Mouse (Mus musculus) hindbrain, postnatal 0 days (tissue): ENCODE measurements around the gene Slc39a11. TPM values are rescaled to one million over a fixed set of nuclear protein-coding genes. Genes with fewer than 3 reads are reported as not detected.

Experiments used
- ATAC-seq: fragments of 200-750 bp; cut with Nextera tagmentation; 2 replicates; pipeline ENCODE4 v1.8.0; 2017; ENCODE audit warnings: mild to moderate bottlenecking, moderate TSS enrichment, moderate library complexity
- DNase-seq: peaks from one replicate; pipeline ENCODE4 v3.0.0-alpha.2; 2015; ENCODE audit warnings: low spot score
- H3K27ac ChIP-seq: fragments of 300-500 bp; sonication (generic); 2 replicates; pipeline ENCODE4 v1.5.1; 2014; ENCODE audit warnings: mild to moderate bottlenecking
- H3K27me3 ChIP-seq: fragments of 300-500 bp; sonication (generic); 2 replicates; pipeline ENCODE4 v1.6.1; 2014; ENCODE audit warnings: low read length, mixed read lengths; ENCODE audit not compliant: insufficient read depth
- H3K36me3 ChIP-seq: fragments of 300-500 bp; sonication (generic); 2 replicates; pipeline ENCODE4 v1.6.1; 2014; ENCODE audit warnings: low read length, mixed read lengths; ENCODE audit not compliant: insufficient read depth
- H3K4me1 ChIP-seq: fragments of 300-500 bp; sonication (generic); 2 replicates; pipeline ENCODE4 v1.6.1; 2014; ENCODE audit warnings: antibody characterized with exemption, low read length, mixed read lengths; ENCODE audit not compliant: insufficient read depth
- H3K4me2 ChIP-seq: fragments of 300-500 bp; sonication (generic); 2 replicates; pipeline ENCODE4 v1.6.1; 2014; ENCODE audit warnings: low read depth, mild to moderate bottlenecking, low read length, moderate library complexity, mixed read lengths
- H3K4me3 ChIP-seq: fragments of 300-500 bp; sonication (generic); 2 replicates; pipeline ENCODE4 v1.5.1; 2014; ENCODE audit warnings: low read length
- H3K9ac ChIP-seq: fragments of 300-500 bp; sonication (generic); replicated peaks from 2 replicates; pipeline ENCODE4 v1.6.1; 2014; ENCODE audit warnings: mild to moderate bottlenecking, low read length, moderate library complexity, mixed read lengths
- H3K9me3 ChIP-seq: fragments of 300-500 bp; sonication (generic); 2 replicates; pipeline ENCODE4 v1.6.1; 2016; ENCODE audit warnings: low read length, mixed read lengths
- CTCF ChIP-seq: IDR thresholded peaks from 2 replicates; pipeline ENCODE4 v1.5.1; 2016; ENCODE audit warnings: antibody characterized with exemption, control low read depth, low read depth
- WGBS: fragments of 180-500 bp; shearing (Covaris S2); extraction: QIAGEN DNeasy Blood & Tissue Kit; methylation state at CpG from one replicate; pipeline ENCODE4 v1.1.7; 2014; 5-methylcytosine and 5-hydroxymethylcytosine counted together
- polyA plus RNA-seq: library from polyadenylated mRNA; unstranded; fragments of >200 nt; fragmentation: Nextera tagmentation; extraction: Ambion mirVana; gene quantifications from 2 replicates; pipeline ENCODE4 v1.2.1, GENCODE M21; 2015
- total RNA-seq: library from RNA; depleted of rRNA; stranded (reverse); fragments of >200 nt; gene quantifications from 2 replicates; pipeline ENCODE4 v1.2.3, GENCODE M21; 2014

Slc39a11 gene
- total and polyA plus RNA-seq, 2 experiments from 2014 or later: 35.6 to 63.3 TPM

DNA sequence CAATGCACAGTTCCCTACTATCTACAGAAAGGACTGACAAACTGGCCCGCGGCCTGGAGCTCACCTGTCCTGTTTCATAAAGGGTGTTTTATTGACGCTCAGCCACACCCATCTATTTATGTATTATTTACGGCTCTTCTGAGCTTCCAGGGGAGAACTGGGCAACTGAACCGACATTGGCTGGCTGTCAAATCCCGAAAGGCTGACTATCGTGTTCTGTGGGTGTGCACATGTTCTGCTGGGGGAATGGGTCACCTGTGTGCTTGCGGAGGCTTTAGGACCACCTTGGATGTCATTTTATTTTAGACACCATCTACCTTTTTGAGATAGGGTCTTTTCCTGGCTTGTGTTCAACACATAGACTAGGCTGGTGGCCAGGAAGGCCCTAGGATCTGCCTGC is 375.8 kb downstream of the Slc39a11 start:
- H3K9ac ChIP-seq: no peak overlapping the region
- ATAC-seq: no peak
- no peak overlapping the region for H3K4me3 ChIP-seq
- no peak overlapping the region for H3K4me2 ChIP-seq
- H3K4me1 ChIP-seq: peaks cover 16% of the 10 kb centered on the region; the same call in 1 of the 2 replicates
- H3K9me3 ChIP-seq: no peaks in the 10 kb centered on the region
- WGBS: 57% methylated on average over 8 of the region's 8 CpGs
- H3K27ac ChIP-seq: no peak overlapping the region
- DNase-seq: no peak
- no peak for TF ChIP-seq CTCF
- no peaks in the 10 kb centered on the region for H3K36me3 ChIP-seq
- no peaks in the 10 kb centered on the region for H3K27me3 ChIP-seq

- no peak for TF ChIP-seq CTCF
- DNase-seq (peak; percentile 37), ATAC-seq (peak; percentile 86)
- H3K4me1 ChIP-seq: 0 out of 2 replicates have a peak, but pooled peaks cover 4% of the 10 kb centered on the region
- H3K36me3 ChIP-seq: no peaks in the 10 kb centered on the region
- no peak overlapping the region for H3K4me2 ChIP-seq
- no peaks in the 10 kb centered on the region for H3K27me3 ChIP-seq
- H3K27ac ChIP-seq: peak overlapping the region; percentile 43
- 49% methylated on average over 6 of the region's 6 CpGs for WGBS
- H3K9me3 ChIP-seq: no peaks in the 10 kb centered on the region
- H3K9ac ChIP-seq: no peak overlapping the region; the same call in 1 of the 2 replicates
- H3K4me3 ChIP-seq: no peak overlapping the region
Observed at GRCm38 (mm10) chr11:113271857-113272256, 378.0 kb downstream of the Slc39a11 start.

DNA sequence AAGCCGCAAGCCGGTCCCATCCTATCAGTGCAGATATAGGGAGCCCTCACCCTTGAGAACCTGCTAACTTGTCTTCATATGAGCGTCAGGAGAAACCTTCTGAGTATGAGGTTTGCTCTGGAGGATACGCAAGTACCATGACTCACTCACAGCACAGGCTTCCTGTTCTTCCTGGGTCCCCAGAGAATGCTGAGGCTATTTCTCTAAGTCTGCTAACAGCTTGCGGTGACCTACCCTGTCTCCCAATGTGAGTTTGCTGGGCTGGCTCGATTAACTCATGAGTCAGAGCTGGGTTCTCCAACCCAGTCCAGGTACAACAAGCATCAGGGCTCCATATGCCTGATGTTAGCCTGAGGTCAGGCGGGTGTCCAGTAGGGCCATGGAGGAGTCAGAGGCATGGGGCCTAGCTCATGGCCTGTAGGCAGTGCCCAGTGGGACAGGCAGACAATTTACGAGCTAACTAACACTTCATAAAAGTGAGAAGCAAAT is 381.0 kb downstream of the Slc39a11 start:
- 93% methylated on average over 8 of the region's 8 CpGs for WGBS
- no peak overlapping the region for H3K4me3 ChIP-seq
- no peaks in the 10 kb centered on the region for H3K36me3 ChIP-seq
- no peak for DNase-seq
- H3K4me1 ChIP-seq: no peaks in the 10 kb centered on the region
- H3K4me2 ChIP-seq: no peak overlapping the region
- H3K9me3 ChIP-seq: no peaks in the 10 kb centered on the region
- no peak overlapping the region for H3K9ac ChIP-seq
- no peak for TF ChIP-seq CTCF
- no peak overlapping the region for H3K27ac ChIP-seq
- no peaks in the 10 kb centered on the region for H3K27me3 ChIP-seq
- no peak for ATAC-seq

DNA sequence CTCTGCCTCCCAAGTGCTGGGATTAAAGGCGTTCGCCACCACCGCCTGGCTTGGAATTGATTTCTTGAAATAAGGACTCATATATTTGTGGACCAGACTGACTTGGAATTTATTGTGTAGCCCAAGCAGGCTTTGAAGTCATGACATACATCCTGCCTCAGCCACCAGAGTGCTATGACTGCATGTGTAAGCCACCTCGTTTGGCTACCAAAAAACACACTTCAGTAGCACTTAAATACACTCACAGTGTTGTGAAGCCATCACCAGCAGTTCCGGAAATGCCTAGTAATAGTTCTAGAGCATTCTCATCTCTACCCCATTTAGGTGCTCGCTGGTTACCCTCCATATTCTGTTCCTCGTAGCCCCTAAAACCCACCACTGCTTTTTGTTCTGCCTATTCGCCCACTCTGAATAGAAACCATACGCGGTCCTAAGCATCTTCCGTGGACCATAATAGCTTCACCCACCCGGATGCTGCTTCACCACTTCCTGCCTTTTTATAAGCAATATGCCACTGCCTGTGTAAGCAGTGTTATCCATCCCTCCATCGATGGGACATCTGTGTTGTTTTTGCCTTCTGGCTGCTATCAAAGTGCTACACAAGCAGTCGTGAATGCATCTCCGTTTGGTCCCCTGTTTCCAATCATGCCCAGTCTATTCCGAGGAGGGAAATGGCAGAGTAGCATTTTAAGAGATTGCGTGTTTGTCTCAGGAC is 382.2 kb downstream of the Slc39a11 start:
- H3K4me1 ChIP-seq: no peaks in the 10 kb centered on the region
- H3K9me3 ChIP-seq: no peaks in the 10 kb centered on the region
- H3K9ac ChIP-seq: no peak overlapping the region
- no peak overlapping the region for H3K4me3 ChIP-seq
- no peak for DNase-seq
- H3K27me3 ChIP-seq: no peaks in the 10 kb centered on the region
- WGBS: 80% methylated on average over 17 of the region's 17 CpGs
- H3K4me2 ChIP-seq: no peak overlapping the region
- no peak for ATAC-seq
- H3K27ac ChIP-seq: no peak overlapping the region
- no peaks in the 10 kb centered on the region for H3K36me3 ChIP-seq
- TF ChIP-seq CTCF: no peak

- Histone ChIP-seq H3K36me3 (no peaks in the 10 kb centered on the region), H3K9me3 (no peaks in the 10 kb centered on the region), H3K4me3 (no peak overlapping the region), H3K27me3 (no peaks in the 10 kb centered on the region), H3K27ac (no peak overlapping the region), H3K4me2 (no peak overlapping the region), H3K9ac (no peak overlapping the region), H3K4me1 (0 out of 2 replicates have a peak, but pooled peaks cover 2% of the 10 kb centered on the region)
- DNase-seq (peak; percentile 57), ATAC-seq (peak; percentile 68)
- no peak for TF ChIP-seq CTCF
- WGBS: 38% methylated on average over 4 of the region's 4 CpGs
Observed at GRCm38 (mm10) chr11:113266706-113267105, 383.2 kb downstream of the Slc39a11 start.

DNA sequence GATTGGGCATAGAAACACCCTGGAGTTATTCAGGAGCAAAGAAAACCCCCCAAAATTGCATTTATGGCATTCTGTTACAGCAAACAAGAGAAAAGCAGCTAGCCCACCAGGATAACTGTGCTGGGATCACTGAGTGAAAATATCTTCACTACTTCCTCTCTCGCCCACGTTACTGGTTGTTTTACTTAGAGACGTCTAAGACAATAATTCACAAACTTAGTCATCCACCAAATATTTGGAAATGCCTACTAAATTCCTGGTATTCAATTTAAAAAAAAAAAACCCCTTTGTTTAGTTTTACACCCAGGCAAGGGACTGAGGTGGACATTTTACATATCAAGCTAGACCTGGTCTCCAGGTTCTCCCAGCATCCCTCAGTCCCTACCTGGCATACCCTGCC is 384.3 kb downstream of the Slc39a11 start:
- no peak for ATAC-seq

GRCm38 (mm10) chr11:113263971-113264370 is 385.9 kb downstream of the Slc39a11 start:
- H3K9me3 ChIP-seq: no peaks in the 10 kb centered on the region
- no peak for ATAC-seq
- no peak for TF ChIP-seq CTCF
- DNase-seq: peak; percentile 20
- 55% methylated on average over 7 of the region's 7 CpGs for WGBS
- no peak overlapping the region for H3K4me3 ChIP-seq
- H3K4me1 ChIP-seq: 0 out of 2 replicates have a peak, but pooled peaks cover 2% of the 10 kb centered on the region
- H3K4me2 ChIP-seq: no peak overlapping the region
- no peak overlapping the region for H3K27ac ChIP-seq
- H3K9ac ChIP-seq: no peak overlapping the region
- H3K27me3 ChIP-seq: no peaks in the 10 kb centered on the region
- no peaks in the 10 kb centered on the region for H3K36me3 ChIP-seq

More for the DNA sequence above, 384.3 kb downstream of the Slc39a11 start:
- no peaks in the 10 kb centered on the region for H3K36me3 ChIP-seq
- 0 out of 2 replicates have a peak, but pooled peaks cover 2% of the 10 kb centered on the region for H3K4me1 ChIP-seq
- H3K9me3 ChIP-seq: no peaks in the 10 kb centered on the region
- DNase-seq: no peak
- H3K27ac ChIP-seq: no peak overlapping the region
- no peak for TF ChIP-seq CTCF
- H3K4me2 ChIP-seq: no peak overlapping the region
- no peak overlapping the region for H3K9ac ChIP-seq
- H3K4me3 ChIP-seq: no peak overlapping the region
- whole genome bisulfite sequencing: 73% methylated on average over 3 of the region's 3 CpGs
- H3K27me3 ChIP-seq: no peaks in the 10 kb centered on the region
